ENCODE assay signal across 9 mouse cellular contexts in the genomic region with DNA sequence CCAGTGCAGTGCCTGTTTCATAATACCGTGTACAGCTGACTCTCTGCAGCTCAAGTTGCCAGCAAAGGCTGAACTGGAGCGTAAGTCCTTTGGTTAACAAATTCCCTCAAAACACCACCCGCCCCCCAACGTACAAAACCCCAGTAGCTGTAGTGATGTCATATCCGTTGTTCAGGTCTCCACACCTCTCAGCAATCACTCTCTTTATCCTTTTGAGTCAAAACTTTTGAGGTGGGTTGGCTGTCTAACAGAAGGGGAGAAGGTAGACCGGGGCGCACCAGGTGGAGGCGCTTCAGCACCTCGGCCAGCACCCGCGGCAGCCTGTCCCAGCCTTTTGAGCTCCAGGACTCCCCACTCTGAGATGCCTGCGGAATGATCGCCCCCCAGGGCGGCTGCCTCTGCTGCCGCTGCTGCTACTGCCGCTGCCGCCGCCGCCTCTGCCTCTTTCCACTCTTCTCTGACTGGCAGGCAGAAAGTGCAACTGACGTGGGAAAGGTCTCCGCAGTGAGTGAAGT. TPM values are rescaled to one million over a fixed set of nuclear protein-coding genes. Genes with fewer than 3 reads are reported as not detected.
DNase-seq lines count a peak whose midpoint lies in the region; ATAC-seq and TF ChIP-seq lines count a peak whose summit lies in the region.
"Had no signal": no experiment of that assay in that cellular context is flagged by ENCODE, and none has a peak within 500 bp of the region (broad histone marks: within the 10 kb centered on the region; RNA-seq: fewer than 3 reads in every experiment).

A gene (plus strand): TSS at position 155 of the 515 bp plus-strand sequence.

- H3K36me3 ChIP-seq in G1E (replicated peaks): no peaks in the 10 kb centered on the region
- no peaks in the 10 kb centered on the region for H3K36me3 ChIP-seq in embryonic facial prominence, embryonic 10.5 days (replicated peaks)
- no peaks in the 10 kb centered on the region for H3K36me3 ChIP-seq in midbrain, embryonic 12.5 days
- H3K36me3 ChIP-seq in stomach, postnatal 0 days (ENCODE audit: control insufficient read depth, insufficient read depth, low read length): no peaks in the 10 kb centered on the region

- no peak within 1 kb of the TSS for H3K4me3 ChIP-seq in G1E (ENCODE audit: low read depth, low read length)
- peak within 1 kb of the TSS; percentile 48 for H3K4me3 ChIP-seq in embryonic facial prominence, embryonic 10.5 days
- peak within 1 kb of the TSS; percentile 47 for H3K4me3 ChIP-seq in midbrain, embryonic 12.5 days
- no peak within 1 kb of the TSS for H3K4me3 ChIP-seq in stomach, postnatal 0 days (ENCODE audit: low read depth, low read length)

- no peaks in the 10 kb centered on the region for H3K4me1 ChIP-seq in G1E (ENCODE audit: insufficient read depth, low read depth, low read length)
- H3K4me1 ChIP-seq in embryonic facial prominence, embryonic 10.5 days: peaks cover 12% of the 10 kb centered on the region
- H3K4me1 ChIP-seq in midbrain, embryonic 12.5 days: no peaks in the 10 kb centered on the region
- no peaks in the 10 kb centered on the region for H3K4me1 ChIP-seq in stomach, postnatal 0 days (replicated peaks; ENCODE audit: control insufficient read depth, insufficient read depth)

- peak within 1 kb of the TSS; percentile 50 for H3K9ac ChIP-seq in midbrain, embryonic 12.5 days (replicated peaks)
- H3K9ac ChIP-seq in stomach, postnatal 0 days (ENCODE audit: low read length): no peak within 1 kb of the TSS

- peak; percentile 1 for DNase-seq in G1E (ENCODE audit: low spot score)
- DNase-seq in adrenal gland, adult 2 months: peak; percentile 19
- peak; percentile 87 for DNase-seq in embryonic facial prominence, embryonic 10.5 days (ENCODE audit: low spot score)
- peak; percentile 35 to 40 for DNase-seq in heart, postnatal 10 days
- DNase-seq in layer of hippocampus, adult 9-11 months: peak; percentile 26
- peak; percentile 38 for DNase-seq in stomach, postnatal 0 days (ENCODE audit: low spot score)
- no peak for DNase-seq in gastrocnemius, adult 18-20 months (ENCODE audit: low spot score)

- 4% methylated on average over 21 of the region's 21 CpGs for WGBS in embryonic facial prominence, embryonic 10.5 days
- 3% methylated on average over 21 of the region's 21 CpGs for WGBS in midbrain, embryonic 12.5 days
- 6% methylated on average over 21 of the region's 21 CpGs for WGBS in stomach, postnatal 0 days

- H3K4me2 ChIP-seq in midbrain, embryonic 12.5 days (replicated peaks): peak within 1 kb of the TSS; percentile 81
- H3K4me2 ChIP-seq in stomach, postnatal 0 days (replicated peaks; ENCODE audit: low read depth): no peak within 1 kb of the TSS

- no peak within 1 kb of the TSS for H3K27ac ChIP-seq in embryonic facial prominence, embryonic 10.5 days (replicated peaks)
- peak within 1 kb of the TSS; percentile 42 for H3K27ac ChIP-seq in midbrain, embryonic 12.5 days (replicated peaks)
- H3K27ac ChIP-seq in stomach, postnatal 0 days (replicated peaks): no peak within 1 kb of the TSS

- intact Hi-C loops in heart, postnatal 10 days (cut with DNase I): no loop called here

- no peak for TF ChIP-seq CTCF in G1E (IDR thresholded peaks at IDR 0.05; ENCODE audit: low read depth, low read length)
- TF ChIP-seq CTCF in stomach, postnatal 0 days (IDR thresholded peaks at IDR 0.05; ENCODE audit: low read depth): no peak

- no peak for TF ChIP-seq EP300 in stomach, postnatal 0 days (optimal IDR thresholded peaks at IDR 0.05)

- peaks cover 12% of the 10 kb centered on the region for H3K9me3 ChIP-seq in G1E (replicated peaks)
- no peaks in the 10 kb centered on the region for H3K9me3 ChIP-seq in embryonic facial prominence, embryonic 10.5 days
- no peaks in the 10 kb centered on the region for H3K9me3 ChIP-seq in midbrain, embryonic 12.5 days
- H3K9me3 ChIP-seq in stomach, postnatal 0 days (ENCODE audit: control insufficient read depth, low read length): no peaks in the 10 kb centered on the region

- no peaks in the 10 kb centered on the region for H3K27me3 ChIP-seq in G1E (ENCODE audit: insufficient read depth, low read length)
- H3K27me3 ChIP-seq in embryonic facial prominence, embryonic 10.5 days (replicated peaks; ENCODE audit: low read depth, poor library complexity, severe bottlenecking): no peaks in the 10 kb centered on the region
- no peaks in the 10 kb centered on the region for H3K27me3 ChIP-seq in midbrain, embryonic 12.5 days
- H3K27me3 ChIP-seq in stomach, postnatal 0 days (ENCODE audit: control insufficient read depth, insufficient read depth, low read length): no peaks in the 10 kb centered on the region

- ATAC-seq in G1E (ENCODE audit: extremely low read depth, insufficient number of reproducible peaks, low FRiP score, poor library complexity, severe bottlenecking): no peak
- ATAC-seq in midbrain, embryonic 12.5 days (ENCODE audit: low FRiP score, low read depth): peak; percentile 81
- ATAC-seq in stomach, postnatal 0 days (ENCODE audit: low FRiP score, low TSS enrichment): no peak

RNA-seq across cellular contexts. Expression of the gene that starts here (rescaled TPM):
- total RNA-seq in G1E (2014; fragmentation: Nextera tagmentation) (not detected in 2 replicates), G1E (2017) (under 0.01 and 0.06 TPM in 2 replicates)
- polyA plus RNA-seq in G1E (2012): not detected in 2 replicates
- total RNA-seq in adrenal gland, adult 2 months (2021): 1 to 10 TPM; 2.9 to 4.6 TPM
- polyA plus RNA-seq in adrenal gland, adult 2 months (2012; rRNA removed): 0.16 and 0.21 TPM in 2 replicates
- polyA plus RNA-seq in embryonic facial prominence, embryonic 10.5 days (2016; fragmentation: Nextera tagmentation; extraction: Ambion mirVana): 0.10 and 0.16 TPM in 2 replicates
- not detected for total RNA-seq in heart, postnatal 10 days (2021)
- polyA plus RNA-seq in midbrain, embryonic 12.5 days (2016; fragmentation: Nextera tagmentation; extraction: Ambion mirVana): 2.1 and 2.9 TPM in 2 replicates
- polyA plus RNA-seq in stomach, postnatal 0 days (2015; fragmentation: Nextera tagmentation; extraction: Ambion mirVana): 0.05 and 0.21 TPM in 2 replicates
- not detected for total RNA-seq in gastrocnemius, adult 18-20 months (2021)
- polyA plus RNA-seq: small intestine, adult 2 months had no signal

Comparison
In these comparisons a context has a peak if more than half of its experiments do, and no peak if none do; other contexts are left out.
1. Peak in DNase-seq in G1E; RNA of the gene not detected or under 1 TPM.
2. Peak in DNase-seq and H3K4me3 ChIP-seq in embryonic facial prominence, embryonic 10.5 days; RNA of the gene not detected or under 1 TPM.
3. Peak in DNase-seq in heart, postnatal 10 days; RNA of the gene not detected or under 1 TPM.
4. Peak in DNase-seq in stomach, postnatal 0 days; RNA of the gene not detected or under 1 TPM.